In genomic region chr14:62053004-62053403, GRCm38 (mm10) we compare ENCODE assay signal across 23 mouse cellular contexts.
DNase-seq lines count a peak whose midpoint lies in the region; ATAC-seq and TF ChIP-seq lines count a peak whose summit lies in the region.
"Had no signal": no experiment of that assay in that cellular context is flagged by ENCODE, and none has a peak within 500 bp of the region (broad histone marks: within the 10 kb centered on the region; RNA-seq: fewer than 3 reads in every experiment).

No protein-coding gene starts in this region.

- H3K4me2 ChIP-seq in limb, embryonic 12.5 days, result no peak overlapping the region
- no peak overlapping the region for H3K4me2 ChIP-seq in embryonic facial prominence, embryonic 14.5 days (ENCODE audit: low read depth, low read length)
- H3K4me2 ChIP-seq in limb, embryonic 14.5 days (replicated peaks; ENCODE audit: low read depth, low read length, severe bottlenecking), result peak overlapping the region; percentile 15
- H3K4me2 ChIP-seq in neural tube, embryonic 15.5 days, result no peak overlapping the region
- H3K4me2 ChIP-seq: forebrain, embryonic 12.5 days; forebrain, embryonic 15.5 days; heart, embryonic 11.5 days; hindbrain, embryonic 12.5 days; hindbrain, embryonic 15.5 days had no signal

- DNase-seq in limb, embryonic 10.5 days (ENCODE audit: low spot score), result no peak
- DNase-seq in embryonic facial prominence, embryonic 14.5 days (ENCODE audit: low spot score), result peak; percentile 24
- DNase-seq in limb, embryonic 14.5 days (ENCODE audit: low spot score), result peak; percentile 41
- DNase-seq in natural killer cell, adult 2 months (ENCODE audit: low spot score in 2 of 2), result no peak
- DNase-seq: adrenal gland, postnatal 10 days; adrenal gland, postnatal 36 days; B cell, adult 2 months; cerebellum, adult 18-20 months; cerebellum, adult 9-10 months; cerebellum, postnatal 14 days; gastrocnemius, postnatal 10 days; gastrocnemius, postnatal 36 days had no signal

- no peak for ATAC-seq in limb, embryonic 12.5 days (ENCODE audit: insufficient number of reproducible peaks, insufficient read depth, low FRiP score, low TSS enrichment, low read depth)
- no peak for ATAC-seq in embryonic facial prominence, embryonic 14.5 days (ENCODE audit: low read depth)
- peak; percentile 57 for ATAC-seq in limb, embryonic 14.5 days (ENCODE audit: low FRiP score, low read depth)
- no peak for ATAC-seq in neural tube, embryonic 15.5 days (ENCODE audit: low FRiP score)
- ATAC-seq: forebrain, embryonic 15.5 days; Patski had no signal

- no peaks in the 10 kb centered on the region; the same call in 1 of the 2 replicates for H3K9me3 ChIP-seq in limb, embryonic 12.5 days
- H3K9me3 ChIP-seq in limb, embryonic 10.5 days (replicated peaks), result 0 out of 2 replicates have a peak, but pooled peaks cover 3% of the 10 kb centered on the region
- H3K9me3 ChIP-seq in embryonic facial prominence, embryonic 14.5 days (ENCODE audit: control insufficient read depth, low read length), result peaks cover 11% of the 10 kb centered on the region; the same call in 1 of the 2 replicates
- H3K9me3 ChIP-seq in limb, embryonic 14.5 days (ENCODE audit: control insufficient read depth, low read length), result 0 out of 2 replicates have a peak, but pooled peaks cover 3% of the 10 kb centered on the region
- H3K9me3 ChIP-seq in neural tube, embryonic 15.5 days (replicated peaks), result peaks cover 6% of the 10 kb centered on the region
- H3K9me3 ChIP-seq: forebrain, embryonic 12.5 days; forebrain, embryonic 15.5 days; G1E; hindbrain, embryonic 12.5 days; hindbrain, embryonic 15.5 days had no signal

- H3K27me3 ChIP-seq in limb, embryonic 12.5 days, result no peaks in the 10 kb centered on the region
- no peaks in the 10 kb centered on the region for H3K27me3 ChIP-seq in limb, embryonic 10.5 days (ENCODE audit: low read depth, poor library complexity, severe bottlenecking)
- H3K27me3 ChIP-seq in embryonic facial prominence, embryonic 14.5 days (replicated peaks; ENCODE audit: control insufficient read depth, insufficient read depth, low read length), result no peaks in the 10 kb centered on the region
- H3K27me3 ChIP-seq in limb, embryonic 14.5 days (ENCODE audit: control insufficient read depth, insufficient read depth, low read length), result no peaks in the 10 kb centered on the region
- no peaks in the 10 kb centered on the region for H3K27me3 ChIP-seq in neural tube, embryonic 15.5 days (replicated peaks)
- H3K27me3 ChIP-seq: CH12.LX; forebrain, embryonic 12.5 days; forebrain, embryonic 15.5 days; hindbrain, embryonic 12.5 days; hindbrain, embryonic 15.5 days; Patski had no signal

- 39% methylated on average over 6 of the region's 6 CpGs for WGBS in limb, embryonic 12.5 days
- 81% methylated on average over 6 of the region's 6 CpGs for WGBS in limb, embryonic 10.5 days
- WGBS in embryonic facial prominence, embryonic 14.5 days, result 46% methylated on average over 6 of the region's 6 CpGs
- WGBS in limb, embryonic 14.5 days, result 30% methylated on average over 6 of the region's 6 CpGs
- WGBS in neural tube, embryonic 15.5 days, result 75% methylated on average over 6 of the region's 6 CpGs

- H3K27ac ChIP-seq in limb, embryonic 12.5 days, result peak overlapping the region; percentile 72
- no peak overlapping the region for H3K27ac ChIP-seq in limb, embryonic 10.5 days
- H3K27ac ChIP-seq in embryonic facial prominence, embryonic 14.5 days (replicated peaks; ENCODE audit: low read depth, low read length), result peak overlapping the region; percentile 44
- H3K27ac ChIP-seq in limb, embryonic 14.5 days (replicated peaks; ENCODE audit: low read depth, low read length), result peak overlapping the region; percentile 72
- no peak overlapping the region; the same call in 1 of the 2 replicates for H3K27ac ChIP-seq in neural tube, embryonic 15.5 days (replicated peaks)
- H3K27ac ChIP-seq: forebrain, embryonic 12.5 days; forebrain, embryonic 15.5 days; hindbrain, embryonic 12.5 days; hindbrain, embryonic 15.5 days had no signal

- H3K4me1 ChIP-seq in limb, embryonic 12.5 days (replicated peaks), result peaks cover 25% of the 10 kb centered on the region
- peaks cover 29% of the 10 kb centered on the region for H3K4me1 ChIP-seq in limb, embryonic 10.5 days
- H3K4me1 ChIP-seq in embryonic facial prominence, embryonic 14.5 days (ENCODE audit: control insufficient read depth, insufficient read depth, low read length), result peaks cover 12% of the 10 kb centered on the region
- H3K4me1 ChIP-seq in limb, embryonic 14.5 days (ENCODE audit: control insufficient read depth, insufficient read depth, low read length), result peaks cover 26% of the 10 kb centered on the region
- 0 out of 2 replicates have a peak, but pooled peaks cover 2% of the 10 kb centered on the region for H3K4me1 ChIP-seq in neural tube, embryonic 15.5 days
- H3K4me1 ChIP-seq: forebrain, embryonic 12.5 days; forebrain, embryonic 15.5 days; hindbrain, embryonic 12.5 days; hindbrain, embryonic 15.5 days had no signal

- H3K4me3 ChIP-seq in limb, embryonic 12.5 days (replicated peaks), result no peak overlapping the region
- H3K4me3 ChIP-seq in limb, embryonic 10.5 days, result no peak overlapping the region
- no peak overlapping the region for H3K4me3 ChIP-seq in embryonic facial prominence, embryonic 14.5 days (ENCODE audit: low read depth, low read length)
- H3K4me3 ChIP-seq in limb, embryonic 14.5 days (replicated peaks; ENCODE audit: low read length), result no peak overlapping the region
- H3K4me3 ChIP-seq in neural tube, embryonic 15.5 days (replicated peaks), result no peak overlapping the region
- H3K4me3 ChIP-seq: erythroblast, embryonic 14.5 days; forebrain, embryonic 12.5 days; forebrain, embryonic 15.5 days; hindbrain, embryonic 12.5 days; hindbrain, embryonic 15.5 days had no signal

- no peak overlapping the region for H3K9ac ChIP-seq in limb, embryonic 12.5 days (replicated peaks)
- H3K9ac ChIP-seq in embryonic facial prominence, embryonic 14.5 days (ENCODE audit: low read depth, low read length), result no peak overlapping the region
- H3K9ac ChIP-seq in limb, embryonic 14.5 days (ENCODE audit: low read depth, low read length, severe bottlenecking), result no peak overlapping the region
- H3K9ac ChIP-seq in neural tube, embryonic 15.5 days (replicated peaks), result no peak overlapping the region
- H3K9ac ChIP-seq: forebrain, embryonic 12.5 days; forebrain, embryonic 15.5 days; hindbrain, embryonic 12.5 days; hindbrain, embryonic 15.5 days had no signal

- H3K36me3 ChIP-seq in limb, embryonic 12.5 days, result no peaks in the 10 kb centered on the region
- H3K36me3 ChIP-seq in limb, embryonic 10.5 days, result no peaks in the 10 kb centered on the region
- H3K36me3 ChIP-seq in embryonic facial prominence, embryonic 14.5 days (ENCODE audit: control insufficient read depth, insufficient read depth, low read length), result no peaks in the 10 kb centered on the region
- H3K36me3 ChIP-seq in limb, embryonic 14.5 days (ENCODE audit: control insufficient read depth, insufficient read depth, low read length), result no peaks in the 10 kb centered on the region
- H3K36me3 ChIP-seq in neural tube, embryonic 15.5 days, result no peaks in the 10 kb centered on the region
- H3K36me3 ChIP-seq: forebrain, embryonic 12.5 days; forebrain, embryonic 15.5 days; G1E; hindbrain, embryonic 12.5 days; hindbrain, embryonic 15.5 days had no signal

- no peak for TF ChIP-seq POLR2A in limb, embryonic 14.5 days (IDR thresholded peaks at IDR 0.05; ENCODE audit: borderline replicate concordance, extremely low read depth, insufficient read depth, insufficient read length)

Comparison
In these comparisons a context has a peak if more than half of its experiments do, and no peak if none do; other contexts are left out.
1. H3K27ac ChIP-seq: peak in limb, embryonic 12.5 days (single experiment), embryonic facial prominence, embryonic 14.5 days (single experiment) and limb, embryonic 14.5 days (single experiment); none in limb, embryonic 10.5 days (single experiment) and neural tube, embryonic 15.5 days (single experiment).
2. DNase-seq: peak in embryonic facial prominence, embryonic 14.5 days (single experiment) and limb, embryonic 14.5 days (single experiment); none in limb, embryonic 10.5 days (single experiment) and natural killer cell, adult 2 months (0 of 2).